Mouse (Mus musculus) myocyte (in vitro differentiated cells): ENCODE data around the gene Slc40a1.

Experiments
- CEBPB ChIP-seq: IDR thresholded peaks from 2 replicates; pipeline ENCODE4 v1.6.1; 2011; ENCODE audit warnings: mild to moderate bottlenecking, moderate library complexity; ENCODE audit not compliant: poor library complexity, insufficient read depth, severe bottlenecking
- MAX ChIP-seq: IDR thresholded peaks from one replicate; pipeline ENCODE4 v1.6.1; 2011; ENCODE audit warnings: low read depth, mild to moderate bottlenecking, control low read depth
- MYOD1 ChIP-seq, 3 experiments: IDR thresholded peaks; one replicate each; pipeline ENCODE4 v1.6.1; 2011; ENCODE audit warnings: control low read depth in 2 of 3, low read depth in 2 of 3, mild to moderate bottlenecking in 2 of 3, moderate library complexity in 1 of 3; ENCODE audit not compliant: insufficient read length in 2 of 3, control insufficient read depth in 1 of 3
- POLR2A ChIP-seq: IDR thresholded peaks from one replicate; pipeline ENCODE4 v1.6.1; 2011; ENCODE audit warnings: low read depth, mild to moderate bottlenecking, control low read depth, moderate library complexity; ENCODE audit not compliant: insufficient read length
- POLR2AphosphoS2 ChIP-seq: IDR thresholded peaks from one replicate; pipeline ENCODE4 v1.6.1; 2011; ENCODE audit warnings: low read depth, control low read depth; ENCODE audit not compliant: insufficient read length
- REST ChIP-seq: IDR thresholded peaks from one replicate; pipeline ENCODE4 v1.6.1; 2011; ENCODE audit warnings: mild to moderate bottlenecking, control low read depth, moderate library complexity; ENCODE audit not compliant: insufficient read depth, insufficient read length
- TCF12 ChIP-seq: IDR thresholded peaks from one replicate; pipeline ENCODE4 v1.6.1; 2011; ENCODE audit warnings: mild to moderate bottlenecking, control low read depth; ENCODE audit not compliant: poor library complexity, insufficient read depth, severe bottlenecking
- USF1 ChIP-seq: IDR thresholded peaks from one replicate; pipeline ENCODE4 v1.6.1; 2011; ENCODE audit warnings: low read depth, mild to moderate bottlenecking, control low read depth, moderate library complexity

GRCm38 (mm10) chr1:45925131-45925499, 1.2 kb downstream of the Slc40a1 start:
- TF ChIP-seq CEBPB (no peak), POLR2A (no peak), USF1 (no peak), MAX (no peak), REST (no peak), MYOD1 (IDR thresholded peaks at IDR 0.05; ENCODE audit: control insufficient read depth in 1 of 3, insufficient read length in 2 of 3, low read depth in 2 of 3) (no peak), TCF12 (no peak), POLR2AphosphoS2 (no peak)
